Mouse (Mus musculus) limb, embryonic 15.5 days (tissue): Measurements from ENCODE around the gene Zfp341. TPM values are rescaled to one million over a fixed set of nuclear protein-coding genes. Genes with fewer than 3 reads are reported as not detected.

Experiments
- ATAC-seq: fragments of 200-750 bp; cut with Nextera tagmentation; 2 replicates; pipeline ENCODE4 v1.8.0; 2017; ENCODE audit warnings: low read depth, moderate TSS enrichment; ENCODE audit not compliant: insufficient number of reproducible peaks, low FRiP score, low TSS enrichment
- H3K27ac ChIP-seq: fragments of 300-500 bp; sonication (generic); 2 replicates; pipeline ENCODE4 v1.5.1; 2015; ENCODE audit warnings: moderate library complexity, mild to moderate bottlenecking, inconsistent platforms
- H3K27me3 ChIP-seq: fragments of 300-500 bp; sonication (generic); 2 replicates; pipeline ENCODE4 v1.6.1; 2015; ENCODE audit warnings: inconsistent platforms
- H3K36me3 ChIP-seq: fragments of 300-500 bp; sonication (generic); 2 replicates; pipeline ENCODE4 v1.6.1; 2015; ENCODE audit warnings: inconsistent platforms
- H3K4me1 ChIP-seq: fragments of 300-500 bp; sonication (generic); 2 replicates; pipeline ENCODE4 v1.6.1; 2015; ENCODE audit warnings: inconsistent platforms
- H3K4me2 ChIP-seq: fragments of 300-500 bp; sonication (generic); 2 replicates; pipeline ENCODE4 v1.6.1; 2015; ENCODE audit warnings: mild to moderate bottlenecking, inconsistent platforms
- H3K4me3 ChIP-seq: fragments of 300-500 bp; sonication (generic); 2 replicates; pipeline ENCODE4 v1.5.1; 2015; ENCODE audit warnings: mild to moderate bottlenecking, inconsistent platforms
- H3K9ac ChIP-seq: fragments of 300-500 bp; sonication (generic); 2 replicates; pipeline ENCODE4 v1.6.1; 2015; ENCODE audit warnings: inconsistent platforms
- H3K9me3 ChIP-seq: fragments of 300-500 bp; sonication (generic); 2 replicates; pipeline ENCODE4 v1.6.1; 2016; ENCODE audit warnings: inconsistent platforms
- WGBS: fragments of 180-500 bp; shearing (Covaris S2); methylation state at CpG from one replicate; pipeline ENCODE4 v1.1.7; 2015; 5-methylcytosine and 5-hydroxymethylcytosine counted together
- polyA plus RNA-seq: library from polyadenylated mRNA; unstranded; fragments of >200 nt; fragmentation: Nextera tagmentation; extraction: Ambion mirVana; gene quantifications from 2 replicates; pipeline ENCODE4 v1.2.1, GENCODE M21; 2015

Gene Zfp341
- polyA plus RNA-seq, 1 experiment from 2014 or later = 1.2 TPM

DNA sequence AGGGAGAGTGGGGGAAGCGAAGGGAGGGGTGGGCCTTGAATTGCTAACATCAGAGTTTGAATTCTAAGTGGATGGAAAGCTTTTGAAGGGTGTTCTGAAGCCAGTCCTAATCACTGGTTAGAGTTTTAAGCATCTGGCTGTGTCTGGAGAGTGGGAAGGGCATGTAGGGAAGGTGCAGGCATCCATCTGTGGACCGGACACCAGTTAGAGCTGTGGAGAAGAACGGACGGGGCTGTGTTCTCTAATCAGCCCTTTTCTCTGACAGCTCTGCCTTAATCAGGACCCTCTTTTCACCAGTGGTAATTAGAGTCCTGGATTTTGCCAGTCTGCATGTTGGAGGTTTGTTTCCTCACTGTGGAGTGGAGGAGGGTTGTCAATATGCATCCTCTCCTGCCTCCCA, 46.0 kb downstream of the Zfp341 start:
- Histone ChIP-seq H3K27me3 (no peaks in the 10 kb centered on the region), H3K9ac (0 out of 2 replicates have a peak overlapping the region, but pooled peaks have one; percentile 83), H3K9me3 (no peaks in the 10 kb centered on the region), H3K4me2 (peak overlapping the region; percentile 59), H3K4me3 (peak overlapping the region; percentile 81; the same call in 1 of the 2 replicates), H3K36me3 (peaks cover 22% of the 10 kb centered on the region), H3K4me1 (peaks cover 16% of the 10 kb centered on the region), H3K27ac (no peak overlapping the region)
- 82% methylated on average over 4 of the region's 4 CpGs for WGBS
- no peak for ATAC-seq

DNA sequence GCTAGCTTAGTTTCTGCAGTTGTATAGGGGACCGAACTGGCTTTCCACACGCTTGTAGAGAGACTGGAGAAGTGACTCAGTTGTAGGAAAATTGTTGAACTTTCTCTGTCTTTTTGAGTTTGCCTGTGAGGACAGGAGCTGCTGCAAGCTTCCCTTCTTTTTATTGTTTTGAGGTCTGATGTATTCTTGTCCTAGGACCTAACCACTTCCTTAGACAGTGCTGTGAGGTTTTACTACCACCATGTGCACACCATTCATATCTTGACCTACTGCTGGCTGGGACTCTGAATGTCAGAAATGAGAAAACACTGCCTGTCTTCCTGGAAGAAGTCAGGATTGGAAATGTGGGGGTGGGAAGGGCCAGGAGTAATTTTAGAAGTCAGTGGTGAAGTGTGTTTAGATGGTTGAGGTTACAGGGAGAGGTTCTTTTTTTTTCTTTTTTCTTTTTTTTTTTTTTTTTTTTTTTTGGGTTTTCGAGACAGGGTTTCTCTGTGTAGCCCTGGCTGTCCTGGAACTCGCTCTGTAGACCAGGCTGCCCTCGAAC, 46.5 kb downstream of the Zfp341 start:
- Histone ChIP-seq H3K36me3 (peaks cover 22% of the 10 kb centered on the region), H3K4me3 (no peak overlapping the region), H3K27ac (no peak overlapping the region), H3K9ac (no peak overlapping the region), H3K9me3 (no peaks in the 10 kb centered on the region), H3K4me2 (peak overlapping the region; percentile 59; the same call in 1 of the 2 replicates), H3K4me1 (peaks cover 16% of the 10 kb centered on the region), H3K27me3 (no peaks in the 10 kb centered on the region)
- 79% methylated on average over 4 of the region's 5 CpGs for WGBS
- no peak for ATAC-seq

DNA sequence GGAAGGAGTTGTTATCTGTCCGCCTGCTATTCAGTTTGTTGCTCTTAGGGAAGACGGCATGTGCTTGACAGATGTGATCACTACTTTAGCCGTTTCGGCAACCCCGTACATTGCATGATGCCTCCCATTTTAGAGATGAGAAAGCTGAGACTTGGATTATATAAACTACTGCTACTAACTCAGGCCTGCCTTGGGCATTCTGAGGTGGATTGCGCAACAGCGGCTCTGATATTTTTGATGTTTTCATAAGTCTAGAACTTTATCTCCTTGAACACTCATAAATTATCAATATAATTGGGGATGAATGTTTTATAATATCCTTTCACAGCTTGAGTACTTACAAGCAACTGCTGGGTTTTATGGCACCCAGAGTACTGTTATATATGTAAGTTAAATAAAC, 55.6 kb downstream of the Zfp341 start:
- ATAC-seq = no peak
- no peak overlapping the region for H3K4me3 ChIP-seq
- H3K36me3 ChIP-seq = peaks cover 20% of the 10 kb centered on the region
- H3K4me2 ChIP-seq = no peak overlapping the region
- no peak overlapping the region for H3K27ac ChIP-seq
- WGBS = 72% methylated on average over 7 of the region's 7 CpGs
- H3K9me3 ChIP-seq = no peaks in the 10 kb centered on the region
- peaks cover 7% of the 10 kb centered on the region; the same call in 1 of the 2 replicates for H3K4me1 ChIP-seq
- H3K27me3 ChIP-seq = no peaks in the 10 kb centered on the region
- H3K9ac ChIP-seq = no peak overlapping the region

GRCm38 (mm10) chr2:154670106-154670505, 57.0 kb downstream of the Zfp341 start:
- 62% methylated on average over 4 of the region's 4 CpGs for WGBS

GRCm38 (mm10) chr2:154670741-154671140, 57.6 kb downstream of the Zfp341 start:
- no peak for ATAC-seq
- Histone ChIP-seq H3K4me1 (peaks cover 16% of the 10 kb centered on the region), H3K4me3 (no peak overlapping the region), H3K27me3 (no peaks in the 10 kb centered on the region), H3K36me3 (peaks cover 20% of the 10 kb centered on the region), H3K27ac (no peak overlapping the region), H3K4me2 (no peak overlapping the region), H3K9ac (no peak overlapping the region), H3K9me3 (no peaks in the 10 kb centered on the region)
- 74% methylated on average over 4 of the region's 4 CpGs for WGBS

More at GRCm38 (mm10) chr2:154670106-154670505, 57.0 kb downstream of the Zfp341 start:
- Histone ChIP-seq H3K36me3 (peaks cover 20% of the 10 kb centered on the region), H3K4me3 (no peak overlapping the region), H3K27me3 (no peaks in the 10 kb centered on the region), H3K9me3 (no peaks in the 10 kb centered on the region), H3K4me2 (no peak overlapping the region), H3K4me1 (peaks cover 19% of the 10 kb centered on the region), H3K27ac (no peak overlapping the region), H3K9ac (no peak overlapping the region)
- ATAC-seq = no peak

DNA sequence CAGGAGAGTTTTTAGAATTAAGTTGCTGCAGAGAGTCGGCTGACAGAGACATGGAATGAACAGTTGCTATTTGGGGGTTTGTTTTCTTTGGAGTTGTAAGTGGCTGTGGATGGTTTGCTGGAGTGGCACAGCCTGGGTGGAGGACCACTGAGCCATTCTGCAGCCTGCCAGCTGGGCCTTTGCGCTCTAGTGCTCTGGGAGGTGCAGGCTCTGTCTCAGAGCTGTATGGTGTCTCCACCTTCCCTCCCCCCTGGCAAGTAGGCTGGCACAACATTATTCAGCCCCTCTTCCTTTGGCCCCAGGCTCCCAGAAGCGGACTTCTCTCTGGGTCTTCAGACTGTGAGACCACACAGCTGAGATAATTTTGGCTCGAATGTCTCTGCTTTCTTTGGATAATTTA, 60.9 kb downstream of the Zfp341 start:
- Histone ChIP-seq H3K9ac (no peak overlapping the region), H3K36me3 (peaks cover 13% of the 10 kb centered on the region), H3K4me2 (no peak overlapping the region), H3K27me3 (no peaks in the 10 kb centered on the region), H3K27ac (peak overlapping the region; percentile 79), H3K4me1 (peaks cover 40% of the 10 kb centered on the region), H3K9me3 (no peaks in the 10 kb centered on the region), H3K4me3 (no peak overlapping the region)
- no peak; the same call in 1 of the 2 replicates for ATAC-seq
- WGBS = 44% methylated on average over 4 of the region's 4 CpGs

DNA sequence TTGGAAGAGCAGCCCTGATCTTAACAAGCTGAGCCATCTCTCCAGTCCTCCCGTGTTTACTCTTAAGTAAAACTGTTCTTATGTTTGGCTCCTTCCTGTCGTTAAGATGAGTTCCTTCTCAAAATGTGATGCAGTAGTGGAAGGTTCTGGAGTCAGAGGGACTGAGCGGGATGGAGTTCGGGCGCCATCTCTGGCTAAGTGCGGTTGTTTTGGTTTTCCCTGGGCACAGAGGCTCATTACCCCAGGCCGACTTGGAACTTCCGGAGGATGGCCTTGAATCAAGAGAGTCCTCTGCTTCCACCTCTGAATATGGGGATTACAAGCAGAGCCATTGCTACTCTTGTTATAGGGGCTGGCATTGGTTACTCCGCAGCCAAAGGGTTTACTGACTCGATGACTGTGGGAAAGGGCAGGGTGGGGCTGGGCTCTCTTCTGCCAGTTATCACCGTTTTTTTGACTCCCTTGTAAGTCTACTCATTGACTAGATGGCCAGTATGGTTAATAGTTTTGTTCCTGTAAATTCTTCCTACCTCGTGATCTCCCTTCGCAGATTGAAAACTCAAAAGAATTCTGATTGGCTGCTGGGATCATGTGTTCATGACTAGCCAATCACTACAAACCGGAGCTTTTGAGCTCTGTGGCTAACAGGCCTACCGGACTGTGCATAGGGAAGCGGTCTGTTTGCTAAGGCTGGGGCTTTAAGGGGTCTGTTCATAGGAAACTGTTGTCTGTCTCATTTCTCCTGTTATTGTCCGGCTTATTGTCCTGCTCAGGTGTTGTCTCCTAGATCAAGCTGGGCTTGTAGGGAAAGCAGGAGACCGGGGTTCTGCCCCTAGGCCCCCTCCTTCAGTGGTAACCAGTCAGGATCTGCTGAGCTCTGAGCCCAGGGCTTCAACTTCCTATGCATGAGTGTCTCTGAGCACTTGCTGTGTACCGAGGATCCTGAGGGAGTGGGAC, 63.8 kb downstream of the Zfp341 start:
- H3K4me3 ChIP-seq = 0 out of 2 replicates have a peak overlapping the region, but pooled peaks have one; percentile 2
- peak overlapping the region; percentile 31 for H3K4me2 ChIP-seq
- H3K36me3 ChIP-seq = peaks cover 6% of the 10 kb centered on the region; the same call in 1 of the 2 replicates
- WGBS = 66% methylated on average over 19 of the region's 19 CpGs
- no peak overlapping the region for H3K9ac ChIP-seq
- H3K4me1 ChIP-seq = peaks cover 40% of the 10 kb centered on the region
- peak overlapping the region; percentile 88 for H3K27ac ChIP-seq
- no peaks in the 10 kb centered on the region for H3K27me3 ChIP-seq
- H3K9me3 ChIP-seq = no peaks in the 10 kb centered on the region
- no peak for ATAC-seq

- peak overlapping the region; percentile 88 for H3K27ac ChIP-seq
- no peaks in the 10 kb centered on the region for H3K9me3 ChIP-seq
- peak overlapping the region; percentile 31 for H3K4me2 ChIP-seq
- ATAC-seq = peak; percentile 62
- H3K4me1 ChIP-seq = peaks cover 40% of the 10 kb centered on the region
- 25% methylated on average over 10 of the region's 10 CpGs for WGBS
- no peaks in the 10 kb centered on the region for H3K27me3 ChIP-seq
- H3K4me3 ChIP-seq = 0 out of 2 replicates have a peak overlapping the region, but pooled peaks have one; percentile 2
- H3K36me3 ChIP-seq = peaks cover 2% of the 10 kb centered on the region; the same call in 1 of the 2 replicates
- H3K9ac ChIP-seq = no peak overlapping the region
These were observed 64.6 kb downstream of the Zfp341 start for GRCm38 (mm10) chr2:154677651-154678139.

GRCm38 (mm10) chr2:154678995-154679394, 65.9 kb downstream of the Zfp341 start:
- WGBS = 83% methylated on average over 3 of the region's 3 CpGs

DNA sequence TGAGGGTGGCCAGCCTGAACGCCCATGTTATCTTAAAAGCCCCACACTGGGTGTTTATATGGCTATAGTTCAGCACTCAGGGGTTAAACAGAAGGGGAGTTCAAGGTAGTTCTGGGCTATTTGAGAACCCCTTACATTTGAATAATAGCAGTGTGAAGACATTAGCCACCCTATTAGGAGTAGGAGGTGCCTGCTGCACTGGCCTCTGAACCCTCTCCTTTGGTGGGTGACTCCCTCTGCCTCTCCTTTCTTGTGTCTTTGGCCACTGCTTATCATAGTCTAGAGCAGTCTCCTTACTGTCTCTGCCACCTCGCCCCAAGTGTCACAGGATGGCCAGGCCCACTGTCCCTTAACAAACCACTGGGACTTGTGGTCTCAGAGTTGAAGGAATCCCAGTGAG, 67.2 kb downstream of the Zfp341 start:
- H3K4me2 ChIP-seq = no peak overlapping the region
- 74% methylated on average over 2 of the region's 2 CpGs for WGBS
- peaks cover 8% of the 10 kb centered on the region for H3K36me3 ChIP-seq
- H3K4me3 ChIP-seq = no peak overlapping the region
- peaks cover 24% of the 10 kb centered on the region for H3K4me1 ChIP-seq
- no peaks in the 10 kb centered on the region for H3K9me3 ChIP-seq
- H3K9ac ChIP-seq = no peak overlapping the region
- no peak for ATAC-seq
- no peak overlapping the region for H3K27ac ChIP-seq
- no peaks in the 10 kb centered on the region for H3K27me3 ChIP-seq

More at GRCm38 (mm10) chr2:154678995-154679394, 65.9 kb downstream of the Zfp341 start:
- Histone ChIP-seq H3K9ac (no peak overlapping the region), H3K27me3 (no peaks in the 10 kb centered on the region), H3K4me2 (no peak overlapping the region), H3K9me3 (no peaks in the 10 kb centered on the region), H3K27ac (no peak overlapping the region), H3K4me1 (peaks cover 33% of the 10 kb centered on the region), H3K36me3 (no peaks in the 10 kb centered on the region), H3K4me3 (no peak overlapping the region)
- ATAC-seq = no peak

GRCm38 (mm10) chr2:154680941-154681340, 67.8 kb downstream of the Zfp341 start:
- peaks cover 9% of the 10 kb centered on the region for H3K36me3 ChIP-seq
- ATAC-seq = no peak

GRCm38 (mm10) chr2:154682712-154683111, 69.6 kb downstream of the Zfp341 start:
- Histone ChIP-seq H3K4me3 (no peak overlapping the region), H3K36me3 (peaks cover 9% of the 10 kb centered on the region), H3K9ac (no peak overlapping the region), H3K27ac (no peak overlapping the region), H3K27me3 (no peaks in the 10 kb centered on the region), H3K4me2 (no peak overlapping the region), H3K9me3 (no peaks in the 10 kb centered on the region), H3K4me1 (peaks cover 9% of the 10 kb centered on the region)
- 29% methylated on average over 1 of the region's 1 CpGs for WGBS
- no peak for ATAC-seq

More at GRCm38 (mm10) chr2:154680941-154681340, 67.8 kb downstream of the Zfp341 start:
- no peak overlapping the region for H3K4me2 ChIP-seq
- no peak overlapping the region for H3K4me3 ChIP-seq
- H3K27me3 ChIP-seq = no peaks in the 10 kb centered on the region
- no peak overlapping the region for H3K9ac ChIP-seq
- WGBS = 88% methylated on average over 6 of the region's 6 CpGs
- H3K4me1 ChIP-seq = peaks cover 24% of the 10 kb centered on the region
- no peaks in the 10 kb centered on the region for H3K9me3 ChIP-seq
- no peak overlapping the region for H3K27ac ChIP-seq
